Mouse (Mus musculus): ENCODE measurements at regions not wholly inside any gene's neighbourhood (a gene's known extent, or its start where the extent isn't known, plus 50 kb on each side); places are given as distances from the start of the nearest gene placed in this dataset.

GRCm38 (mm10) chr8:4934551-4934950 is 155.2 kb upstream of the Shcbp1 start:
- DNase-seq: no peak

- no peak for DNase-seq
These were observed 154.7 kb upstream of the Shcbp1 start for GRCm38 (mm10) chr8:4934035-4934434.

DNA sequence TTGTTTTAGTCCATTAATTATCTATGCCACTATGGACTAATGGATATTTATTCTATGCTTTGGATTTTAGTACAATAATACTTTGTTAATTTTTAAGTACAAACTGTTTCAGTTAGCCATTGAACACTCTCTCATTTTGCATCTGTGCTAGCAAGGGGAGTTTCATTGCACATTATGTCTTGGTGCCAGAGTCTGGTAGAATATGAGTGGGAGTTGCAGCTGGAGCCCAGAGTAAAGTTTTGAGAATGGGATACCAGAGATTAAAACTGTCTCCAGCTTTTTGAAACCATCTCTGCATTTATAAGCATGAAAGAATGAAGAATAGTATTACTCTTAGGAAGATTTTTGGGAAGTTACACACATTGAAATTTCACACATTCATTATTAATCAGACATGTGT is 137.1 kb upstream of the Shcbp1 start:
- no peak for DNase-seq

DNA sequence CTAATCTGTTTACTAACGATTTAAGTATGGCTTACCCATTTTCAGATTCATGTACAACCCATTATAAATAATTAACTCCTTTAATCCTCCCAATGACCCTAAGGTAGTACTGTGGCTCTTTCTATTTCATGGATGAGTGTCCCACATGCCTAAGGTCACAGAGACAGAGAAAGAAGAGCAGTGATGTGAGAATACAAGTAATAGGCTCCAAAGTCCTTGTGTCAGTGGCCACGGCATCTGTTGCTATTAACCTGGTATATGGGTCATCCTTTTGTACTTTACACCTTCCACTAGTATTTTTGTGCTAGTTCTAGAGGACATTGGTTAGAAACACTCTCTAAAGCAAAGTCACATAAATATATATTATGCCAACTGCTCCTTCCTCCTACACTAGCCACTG is 115.7 kb upstream of the Shcbp1 start:
- peak; percentile 4 for DNase-seq

DNA sequence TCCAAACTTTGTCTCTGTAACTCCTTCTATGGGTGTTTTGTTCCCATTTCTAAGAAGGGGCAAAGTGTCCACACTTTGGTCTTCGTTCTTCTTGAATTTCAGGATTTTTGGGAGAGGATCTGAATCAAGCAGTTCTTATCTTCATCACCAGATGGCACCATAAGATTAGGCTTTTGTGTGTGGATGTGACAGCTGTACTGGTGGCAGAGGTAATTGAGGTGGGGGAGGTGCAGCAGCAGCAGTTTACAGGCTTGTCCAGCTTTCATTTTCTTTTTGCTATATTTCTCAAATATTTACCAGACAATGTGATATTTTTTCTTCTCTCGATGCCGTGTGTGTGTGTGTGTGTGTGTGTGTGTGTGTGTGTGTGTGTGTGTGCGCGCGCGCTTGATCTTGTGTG is 89.4 kb upstream of the Shcbp1 start:
- peak; percentile 41 for DNase-seq

- peak; percentile 55 for DNase-seq
These were observed 59.7 kb upstream of the Shcbp1 start for GRCm38 (mm10) chr8:4839087-4839486.

DNA sequence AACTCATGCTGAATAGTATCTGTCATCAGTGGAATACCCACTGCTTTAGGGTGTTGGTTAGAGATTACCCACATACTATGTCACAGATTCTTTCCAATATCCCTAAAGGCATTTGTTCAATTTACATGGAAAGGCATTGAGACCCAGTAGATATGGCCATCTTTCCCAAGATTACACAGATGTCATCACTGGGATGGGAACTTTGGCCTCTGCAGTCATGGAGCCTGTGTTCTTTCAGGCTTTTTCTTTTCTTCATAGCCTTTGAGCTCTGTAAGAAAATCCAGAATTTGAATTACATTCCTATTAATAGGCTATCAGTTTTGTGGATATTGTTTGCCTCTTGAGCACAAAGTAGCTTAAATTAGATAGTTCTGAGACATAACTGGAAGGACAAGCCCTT is 59.2 kb upstream of the Shcbp1 start:
- DNase-seq: no peak

- no peak for DNase-seq
These were observed 58.4 kb upstream of the Shcbp1 start for GRCm38 (mm10) chr8:4837719-4838118.

- DNase-seq: no peak
These were observed 57.3 kb upstream of the Shcbp1 start for GRCm38 (mm10) chr8:4836651-4837050.

All from kidney, postnatal 10 days (tissue).